Mouse (Mus musculus): ENCODE data around the gene Nudt8.
"Not testable (repeated sequence)": the region's sequence is repeated elsewhere in the genome, so short reads cannot be mapped to it uniquely, and the experiment has no call there.

The Nudt8 gene

GRCm38 (mm10) chr19:4000119-4000900, at the start of gene Nudt8, which contains the start of gene Gm49405:
TSS of gene Nudt8 (plus strand) at chr19:4000580.
TSS of gene Gm49405 (plus strand) at chr19:4000626.
- DNase-seq (ENCODE audit: low read depth, low spot score): peak; percentile 99

GRCm38 (mm10) chr19:3951461-3951860, 48.9 kb upstream of the Nudt8 start:
- no peak for DNase-seq (ENCODE audit: low read depth, low spot score)

- no peak for DNase-seq (ENCODE audit: low read depth, low spot score)
These were observed 48.3 kb upstream of the Nudt8 start for GRCm38 (mm10) chr19:3952099-3952498.

DNA sequence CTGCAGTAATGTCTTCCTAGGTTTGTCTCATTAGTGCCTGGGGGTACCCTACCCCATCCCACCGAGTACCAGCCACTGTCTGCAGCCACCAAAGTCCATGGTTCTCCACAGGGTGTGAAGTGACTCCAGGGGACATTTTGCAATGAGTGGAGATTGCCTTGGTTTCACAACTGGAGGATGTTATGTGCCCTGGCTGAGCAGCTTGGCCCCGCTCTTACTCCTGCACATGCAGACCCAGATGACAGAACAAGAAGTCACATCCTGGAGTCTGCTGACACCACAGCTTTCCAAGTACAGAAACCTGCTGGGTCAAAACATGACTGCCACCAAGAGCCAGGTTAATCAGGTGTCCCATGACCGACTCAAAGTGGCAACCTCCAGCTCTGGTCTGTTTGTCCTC, 45.3 kb upstream of the Nudt8 start:
- no peak for DNase-seq (ENCODE audit: low read depth, low spot score)

DNA sequence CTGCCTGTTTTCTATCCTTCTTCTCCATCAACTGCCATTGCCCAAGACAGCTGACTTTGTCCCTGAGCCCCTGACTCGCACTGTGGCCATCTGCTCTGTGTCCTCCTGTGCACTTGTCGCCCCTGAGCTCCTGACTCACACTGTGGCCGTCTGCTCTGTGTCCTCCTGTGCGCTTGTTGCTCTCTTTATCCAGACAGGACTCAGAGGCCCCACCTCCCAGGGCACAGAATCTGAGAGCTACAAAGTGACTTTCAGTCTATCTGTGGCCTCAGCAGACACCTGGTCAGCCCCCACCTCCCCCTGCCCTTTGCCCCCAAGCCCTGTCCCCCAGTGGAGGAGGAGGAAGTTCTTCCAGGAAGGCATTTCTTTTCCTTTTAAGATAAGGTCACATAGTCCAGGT, 44.6 kb upstream of the Nudt8 start:
- no peak for DNase-seq (ENCODE audit: low read depth, low spot score)

- not testable (repeated sequence) for DNase-seq (ENCODE audit: low read depth, low spot score)
These were observed 42.9 kb upstream of the Nudt8 start for GRCm38 (mm10) chr19:3957296-3958036.

- no peak for DNase-seq (ENCODE audit: low read depth, low spot score)
These were observed 41.9 kb upstream of the Nudt8 start, which contains the start of gene Aldh3b3 for GRCm38 (mm10) chr19:3958470-3958869. TSS of gene Aldh3b3 (plus strand) at chr19:3958645.

DNA sequence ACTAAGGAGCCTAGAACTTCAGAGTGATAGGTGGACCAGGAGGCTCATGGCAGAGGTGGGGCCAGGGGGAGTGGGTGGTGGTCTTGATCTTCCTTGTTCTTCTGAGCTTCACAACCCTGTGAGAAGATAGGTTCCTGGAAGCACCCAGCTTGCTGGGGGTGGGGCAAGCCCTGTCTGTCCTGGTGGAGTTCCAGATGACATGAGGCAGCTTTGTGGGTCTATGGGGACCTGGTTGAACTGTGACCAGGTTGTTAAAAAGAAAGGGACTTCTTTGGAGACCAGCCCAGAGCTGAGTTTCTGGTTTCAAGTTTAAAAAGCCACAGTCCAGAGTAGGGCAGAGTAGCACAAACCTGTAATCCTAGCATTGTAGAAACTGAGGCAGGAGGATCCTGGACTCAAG, 41.4 kb upstream of the Nudt8 start:
- DNase-seq (ENCODE audit: low read depth, low spot score): no peak

- no peak for DNase-seq (ENCODE audit: low read depth, low spot score)
These were observed 40.2 kb upstream of the Nudt8 start for GRCm38 (mm10) chr19:3960211-3960610.

DNA sequence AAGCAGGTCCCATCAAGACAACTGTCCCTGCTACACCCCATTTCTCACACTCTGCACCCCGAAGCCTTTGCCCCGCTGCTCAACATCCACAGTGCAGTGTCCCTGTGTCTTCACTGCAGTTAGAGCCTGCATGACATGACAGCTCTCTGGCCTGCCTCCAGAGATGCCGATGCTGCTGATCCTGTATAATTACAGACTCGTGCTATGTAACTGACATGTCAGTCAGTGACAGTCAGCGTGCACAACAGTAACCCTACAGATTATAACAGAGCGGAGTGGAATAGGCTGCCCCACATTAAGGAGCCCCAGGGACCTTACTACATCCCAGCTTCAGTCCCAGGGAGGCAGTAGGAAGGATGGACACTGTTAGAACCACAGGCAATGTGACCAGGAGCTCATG, 38.6 kb upstream of the Nudt8 start:
- DNase-seq (ENCODE audit: low read depth, low spot score): not testable (repeated sequence)

- peak; percentile 50 for DNase-seq (ENCODE audit: low read depth, low spot score)
These were observed 37.9 kb upstream of the Nudt8 start for GRCm38 (mm10) chr19:3962469-3962868.

DNA sequence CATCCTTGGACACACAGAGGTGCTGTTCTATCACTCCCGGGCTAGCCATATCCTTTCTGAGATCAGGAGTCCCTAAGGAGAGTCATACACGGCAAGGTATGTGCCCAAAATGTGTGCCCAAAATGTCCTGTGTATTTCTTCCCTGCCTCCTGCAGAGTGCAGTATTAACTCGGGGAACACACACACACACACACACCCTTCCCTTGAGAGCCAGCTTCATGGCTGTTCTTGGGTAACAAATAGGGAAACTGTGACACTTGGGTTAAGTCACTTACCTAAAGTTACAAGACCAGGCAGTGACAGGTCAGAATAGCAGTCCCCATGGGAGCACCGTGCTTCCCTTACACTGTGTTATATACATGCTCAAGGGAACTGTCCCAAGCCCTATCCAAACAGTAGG, 36.4 kb upstream of the Nudt8 start:
- no peak for DNase-seq (ENCODE audit: low read depth, low spot score)

GRCm38 (mm10) chr19:3966330-3967075, 33.9 kb upstream of the Nudt8 start:
- no peak for DNase-seq (ENCODE audit: low read depth, low spot score)

DNA sequence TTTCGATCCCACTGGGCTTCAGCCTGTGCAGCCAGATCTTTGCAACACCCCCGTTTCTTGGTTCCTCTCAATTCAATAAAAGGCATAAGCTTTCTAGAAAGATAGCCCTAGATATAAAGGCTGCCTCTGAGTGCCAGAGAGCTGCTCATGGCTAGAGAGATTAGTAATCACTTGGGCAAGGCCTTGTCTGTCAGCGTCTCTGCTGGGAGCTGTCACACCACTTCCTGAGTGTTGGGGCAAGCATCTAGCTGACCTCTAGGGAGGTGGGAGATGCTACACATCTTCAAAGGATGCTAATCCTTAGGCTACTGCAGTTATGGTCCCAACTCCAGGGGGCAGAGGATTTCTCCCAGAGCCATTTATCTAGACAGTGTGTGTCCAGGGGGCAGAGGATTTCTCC, 33.1 kb upstream of the Nudt8 start:
- DNase-seq (ENCODE audit: low read depth, low spot score): no peak

DNA sequence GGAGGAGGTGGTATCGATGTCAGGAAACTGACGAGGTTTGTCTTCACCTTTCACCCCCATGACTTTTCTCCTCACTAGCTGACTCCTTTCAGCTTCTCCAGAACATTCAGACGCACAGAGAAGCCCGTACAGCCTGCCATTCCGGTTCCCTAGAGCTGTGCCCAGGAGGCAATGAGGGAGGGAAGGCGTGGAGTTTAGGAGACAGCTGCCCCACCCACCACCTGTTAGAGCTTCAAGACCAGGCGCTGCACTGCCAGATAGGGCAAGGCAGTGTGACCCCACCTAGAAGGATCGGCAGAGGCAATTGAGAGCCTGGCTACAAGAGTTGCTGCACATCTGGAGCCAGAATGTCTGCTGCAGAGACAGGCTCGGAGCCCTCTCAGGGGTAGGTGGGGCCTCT, 28.2 kb upstream of the Nudt8 start, which contains the start of gene Aldh3b2:
Aldh3b2 (plus strand) TSS at position 100 of the 400 bp plus-strand sequence.
- DNase-seq (ENCODE audit: low read depth, low spot score): no peak

- DNase-seq (ENCODE audit: low read depth, low spot score): not testable (repeated sequence)
These were observed 25.8 kb upstream of the Nudt8 start for GRCm38 (mm10) chr19:3974608-3975007.

- DNase-seq (ENCODE audit: low read depth, low spot score): no peak
These were observed 24.5 kb upstream of the Nudt8 start for GRCm38 (mm10) chr19:3975866-3976265.

- peak; percentile 84 for DNase-seq (ENCODE audit: low read depth, low spot score)
These were observed 20.1 kb upstream of the Nudt8 start for GRCm38 (mm10) chr19:3980309-3980708.

- DNase-seq (ENCODE audit: low read depth, low spot score): no peak
These were observed 19.5 kb upstream of the Nudt8 start for GRCm38 (mm10) chr19:3980917-3981316.

DNA sequence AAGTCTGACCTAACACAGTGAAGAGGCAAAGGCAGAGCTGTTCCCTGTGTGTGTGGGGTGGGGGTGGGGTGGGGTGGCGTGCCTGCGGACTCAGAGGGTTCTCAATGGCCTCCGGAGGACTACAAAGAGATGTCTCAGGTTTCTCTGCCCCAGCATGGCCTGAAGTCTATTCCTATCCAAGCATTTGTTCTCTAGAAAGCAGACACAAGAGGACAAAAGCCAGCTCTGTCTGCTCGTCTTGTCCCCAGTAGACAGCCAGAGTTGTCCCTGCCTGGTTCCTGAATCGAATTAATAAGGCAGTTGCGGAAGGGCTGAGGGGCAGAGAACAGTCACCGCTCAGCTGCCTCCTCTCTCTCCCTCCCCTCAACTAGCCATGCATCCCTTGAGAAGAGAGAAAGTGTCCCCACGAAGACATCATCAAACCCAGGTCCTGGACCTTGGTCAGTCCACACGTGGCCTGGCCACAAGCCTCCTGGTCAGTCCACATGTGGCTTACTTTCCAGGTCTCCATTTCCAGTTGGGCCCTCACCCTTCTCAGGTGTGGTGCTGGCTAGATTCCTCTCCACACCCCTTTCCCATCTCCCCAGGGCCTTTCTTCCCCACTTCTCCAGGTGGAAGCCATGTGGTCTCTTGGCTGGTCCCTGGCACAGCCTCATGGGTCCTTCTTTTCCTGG, 16.7 kb upstream of the Nudt8 start:
- no peak for DNase-seq (ENCODE audit: low read depth, low spot score)

DNA sequence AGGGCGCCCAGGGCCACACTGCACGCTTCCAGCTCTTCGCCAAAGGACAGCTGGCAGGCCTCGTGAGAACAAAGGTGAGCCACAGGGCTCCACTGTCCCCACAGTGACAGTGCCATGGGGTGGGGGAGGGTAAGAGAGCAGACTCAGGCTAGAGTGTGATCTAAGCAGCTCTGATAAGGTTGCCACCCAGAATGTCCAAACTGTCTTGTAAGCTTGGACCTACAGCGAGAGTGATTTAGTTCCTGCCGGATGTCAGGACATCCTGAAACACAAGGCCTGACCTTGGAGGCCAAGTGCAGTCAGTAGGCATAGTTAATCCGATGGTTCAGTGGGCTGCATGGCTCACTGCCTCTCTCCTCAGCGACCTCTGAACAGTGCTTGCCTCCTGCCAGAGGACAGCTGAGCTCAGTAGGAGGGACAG, 15.1 kb upstream of the Nudt8 start:
- no peak for DNase-seq (ENCODE audit: low read depth, low spot score)

Data from A20 (cell line).